Mouse (Mus musculus) small intestine, adult 2 months (tissue): Measurements from ENCODE around the gene Mrpl39.

ENCODE experiments used
- CTCF ChIP-seq: fragments of 200-500 bp; IDR thresholded peaks from 2 replicates; pipeline ENCODE4 v1.5.1; 2012; ENCODE audit warnings: low read depth, mild to moderate bottlenecking, control low read depth, inconsistent platforms, low read length, moderate library complexity, mixed read lengths; ENCODE audit not compliant: insufficient replicate concordance, insufficient read length; ENCODE audit errors: extremely low read depth
- POLR2A ChIP-seq: fragments of 200-500 bp; IDR thresholded peaks from 2 replicates; pipeline ENCODE4 v1.6.1; 2012; ENCODE audit warnings: low read depth, mild to moderate bottlenecking, control low read depth, inconsistent platforms, low read length, moderate library complexity

GRCm38 (mm10) chr16:84720670-84721069, 14.9 kb downstream of the Mrpl39 start:
- TF ChIP-seq CTCF (no peak), POLR2A (no peak)
